Mouse (Mus musculus) hindbrain, embryonic 12.5 days (tissue): ENCODE results near the gene Tbck. TPM values are rescaled to one million over a fixed set of nuclear protein-coding genes. Genes with fewer than 3 reads are reported as not detected.

Experiments used
- ATAC-seq: fragments of 200-750 bp; cut with Nextera tagmentation; 2 replicates; pipeline ENCODE4 v1.8.0; 2017; ENCODE audit warnings: moderate TSS enrichment; ENCODE audit not compliant: low FRiP score
- H3K27ac ChIP-seq: fragments of 300-500 bp; sonication (generic); 2 replicates; pipeline ENCODE4 v1.5.1; 2016; ENCODE audit warnings: mild to moderate bottlenecking
- H3K27me3 ChIP-seq: fragments of 300-500 bp; sonication (generic); 2 replicates; pipeline ENCODE4 v1.6.1; 2016; ENCODE audit warnings: mild to moderate bottlenecking
- H3K36me3 ChIP-seq: fragments of 300-500 bp; sonication (generic); 2 replicates; pipeline ENCODE4 v1.6.1; 2016; ENCODE audit warnings: mild to moderate bottlenecking
- H3K4me1 ChIP-seq: fragments of 300-500 bp; sonication (generic); 2 replicates; pipeline ENCODE4 v1.6.1; 2016
- H3K4me2 ChIP-seq: fragments of 300-500 bp; sonication (generic); replicated peaks from 2 replicates; pipeline ENCODE4 v1.6.1; 2016; ENCODE audit warnings: mild to moderate bottlenecking
- H3K4me3 ChIP-seq: fragments of 300-500 bp; sonication (generic); 2 replicates; pipeline ENCODE4 v1.5.1; 2016; ENCODE audit warnings: mild to moderate bottlenecking
- H3K9ac ChIP-seq: fragments of 300-500 bp; sonication (generic); 2 replicates; pipeline ENCODE4 v1.6.1; 2016; ENCODE audit warnings: mild to moderate bottlenecking, moderate library complexity
- H3K9me3 ChIP-seq: fragments of 300-500 bp; sonication (generic); replicated peaks from 2 replicates; pipeline ENCODE4 v1.6.1; 2016; ENCODE audit warnings: mild to moderate bottlenecking
- WGBS: fragments of 180-500 bp; shearing (Covaris S2); methylation state at CpG from one replicate; pipeline ENCODE4 v1.1.7; 2016; 5-methylcytosine and 5-hydroxymethylcytosine counted together
- polyA plus RNA-seq: library from polyadenylated mRNA; unstranded; fragments of >200 nt; fragmentation: Nextera tagmentation; extraction: Ambion mirVana; gene quantifications from 2 replicates; pipeline ENCODE4 v1.2.1, GENCODE M21; 2016

The Tbck gene
- polyA plus RNA-seq, 1 experiment from 2014 or later, result 32.6 TPM

GRCm38 (mm10) chr3:132883256-132883655 is 199.3 kb downstream of the Tbck start:
- Histone ChIP-seq H3K36me3 (no peaks in the 10 kb centered on the region), H3K9ac (no peak overlapping the region), H3K4me3 (no peak overlapping the region), H3K27me3 (no peaks in the 10 kb centered on the region), H3K4me1 (peaks cover 4% of the 10 kb centered on the region; the same call in 1 of the 2 replicates), H3K4me2 (no peak overlapping the region), H3K9me3 (no peaks in the 10 kb centered on the region), H3K27ac (no peak overlapping the region)
- 87% methylated on average over 9 of the region's 9 CpGs for whole genome bisulfite sequencing
- no peak for ATAC-seq

GRCm38 (mm10) chr3:132884459-132884858 is 200.5 kb downstream of the Tbck start:
- 82% methylated on average over 10 of the region's 10 CpGs for WGBS
- Histone ChIP-seq H3K9ac (no peak overlapping the region), H3K4me3 (no peak overlapping the region), H3K4me1 (peaks cover 4% of the 10 kb centered on the region; the same call in 1 of the 2 replicates), H3K4me2 (no peak overlapping the region), H3K36me3 (no peaks in the 10 kb centered on the region), H3K27me3 (no peaks in the 10 kb centered on the region), H3K9me3 (no peaks in the 10 kb centered on the region), H3K27ac (no peak overlapping the region)
- no peak for ATAC-seq

GRCm38 (mm10) chr3:132886419-132887050 is 202.6 kb downstream of the Tbck start:
- 91% methylated on average over 6 of the region's 6 CpGs for WGBS
- H3K36me3 ChIP-seq, result no peaks in the 10 kb centered on the region
- no peak overlapping the region for H3K4me3 ChIP-seq
- H3K4me1 ChIP-seq, result no peaks in the 10 kb centered on the region
- ATAC-seq, result no peak
- no peak overlapping the region for H3K4me2 ChIP-seq
- H3K27me3 ChIP-seq, result no peaks in the 10 kb centered on the region
- H3K9ac ChIP-seq, result no peak overlapping the region
- no peak overlapping the region for H3K27ac ChIP-seq
- no peaks in the 10 kb centered on the region for H3K9me3 ChIP-seq

- Histone ChIP-seq H3K9me3 (no peaks in the 10 kb centered on the region), H3K9ac (no peak overlapping the region), H3K4me2 (no peak overlapping the region), H3K27ac (no peak overlapping the region), H3K4me1 (no peaks in the 10 kb centered on the region), H3K36me3 (no peaks in the 10 kb centered on the region), H3K4me3 (no peak overlapping the region), H3K27me3 (no peaks in the 10 kb centered on the region)
- ATAC-seq, result no peak
- WGBS, result 93% methylated on average over 16 of the region's 16 CpGs
These were observed 203.3 kb downstream of the Tbck start for GRCm38 (mm10) chr3:132887074-132887848.

Other genes with a start within 250 kb of the Tbck start
- gene Gimd1, start 54.3 kb upstream of the Tbck start, polyA plus RNA-seq, result not detected in 2 replicates
- 64.2 and 67.0 TPM in 2 replicates for gene Aimp1, start 226 bp downstream of the Tbck start, polyA plus RNA-seq